Mouse (Mus musculus): ENCODE measurements around the gene Slc6a6. TPM values are rescaled to one million over a fixed set of nuclear protein-coding genes. Genes with fewer than 3 reads are reported as not detected.

Slc6a6 gene
- polyA plus RNA-seq, 1 experiment from 2014 or later, result 36.1 TPM

- no peak for ATAC-seq (ENCODE audit: insufficient number of reproducible peaks, low FRiP score, low TSS enrichment, low read depth)
Measured at GRCm38 (mm10) chr6:91742995-91743394, 59.1 kb downstream of the Slc6a6 start.

DNA sequence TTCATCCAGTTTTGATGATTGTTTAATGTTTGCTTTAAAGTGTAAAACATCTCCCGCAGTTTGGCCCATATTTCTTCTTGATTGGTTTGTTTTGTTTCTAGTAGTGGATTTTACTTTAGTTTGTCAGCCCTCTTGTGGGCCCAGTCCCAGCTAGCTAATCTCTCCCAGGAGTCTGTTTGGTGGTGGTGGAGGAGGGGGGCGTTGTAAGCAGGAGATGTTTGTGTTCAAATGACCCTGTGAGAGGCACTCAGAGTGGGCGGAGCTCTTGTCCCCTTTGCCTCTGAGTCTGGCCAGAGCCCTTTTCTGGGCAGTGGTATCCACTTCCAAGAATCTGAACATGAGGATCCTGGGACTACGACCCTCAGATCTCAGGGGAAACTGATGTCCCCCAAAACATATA is 60.0 kb downstream of the Slc6a6 start:
- Histone ChIP-seq H3K27me3 (ENCODE audit: control insufficient read depth, insufficient read depth, low read length) (no peaks in the 10 kb centered on the region), H3K9me3 (ENCODE audit: control insufficient read depth, low read length) (no peaks in the 10 kb centered on the region), H3K4me3 (ENCODE audit: low read depth, low read length) (no peak overlapping the region), H3K36me3 (ENCODE audit: control insufficient read depth, insufficient read depth, low read length) (peaks cover 10% of the 10 kb centered on the region), H3K9ac (ENCODE audit: low read length) (no peak overlapping the region), H3K27ac (replicated peaks; ENCODE audit: low read depth, low read length) (no peak overlapping the region), H3K4me2 (ENCODE audit: low read depth, severe bottlenecking) (no peak overlapping the region), H3K4me1 (ENCODE audit: control insufficient read depth, insufficient read depth, low read length) (no peaks in the 10 kb centered on the region)
- WGBS, result 50% methylated on average over 4 of the region's 4 CpGs
- ATAC-seq (ENCODE audit: insufficient number of reproducible peaks, low FRiP score, low TSS enrichment, low read depth) (no peak), DNase-seq (ENCODE audit: low spot score) (no peak)

More at GRCm38 (mm10) chr6:91742995-91743394, 59.1 kb downstream of the Slc6a6 start:
- no peak overlapping the region for H3K9ac ChIP-seq (ENCODE audit: low read length)
- peaks cover 7% of the 10 kb centered on the region; the same call in 1 of the 2 replicates for H3K36me3 ChIP-seq (ENCODE audit: control insufficient read depth, insufficient read depth, low read length)
- WGBS, result 89% methylated on average over 8 of the region's 8 CpGs
- H3K27ac ChIP-seq (replicated peaks; ENCODE audit: low read depth, low read length), result no peak overlapping the region
- H3K4me3 ChIP-seq (ENCODE audit: low read depth, low read length), result no peak overlapping the region
- no peaks in the 10 kb centered on the region for H3K9me3 ChIP-seq (ENCODE audit: control insufficient read depth, low read length)
- H3K27me3 ChIP-seq (ENCODE audit: control insufficient read depth, insufficient read depth, low read length), result no peaks in the 10 kb centered on the region
- DNase-seq (ENCODE audit: low spot score), result no peak
- H3K4me2 ChIP-seq (ENCODE audit: low read depth, severe bottlenecking), result no peak overlapping the region
- no peaks in the 10 kb centered on the region for H3K4me1 ChIP-seq (ENCODE audit: control insufficient read depth, insufficient read depth, low read length)

GRCm38 (mm10) chr6:91745246-91745645 is 61.4 kb downstream of the Slc6a6 start:
- H3K4me2 ChIP-seq (ENCODE audit: low read depth, severe bottlenecking), result no peak overlapping the region
- H3K27ac ChIP-seq (replicated peaks; ENCODE audit: low read depth, low read length), result no peak overlapping the region
- 97% methylated on average over 3 of the region's 3 CpGs for WGBS
- no peaks in the 10 kb centered on the region for H3K27me3 ChIP-seq (ENCODE audit: control insufficient read depth, insufficient read depth, low read length)
- DNase-seq (ENCODE audit: low spot score) (no peak), ATAC-seq (ENCODE audit: insufficient number of reproducible peaks, low FRiP score, low TSS enrichment, low read depth) (no peak)
- H3K4me3 ChIP-seq (ENCODE audit: low read depth, low read length), result no peak overlapping the region
- peaks cover 13% of the 10 kb centered on the region for H3K36me3 ChIP-seq (ENCODE audit: control insufficient read depth, insufficient read depth, low read length)
- no peaks in the 10 kb centered on the region for H3K9me3 ChIP-seq (ENCODE audit: control insufficient read depth, low read length)
- no peak overlapping the region for H3K9ac ChIP-seq (ENCODE audit: low read length)
- H3K4me1 ChIP-seq (ENCODE audit: control insufficient read depth, insufficient read depth, low read length), result no peaks in the 10 kb centered on the region

GRCm38 (mm10) chr6:91745947-91746582 is 62.2 kb downstream of the Slc6a6 start:
- DNase-seq (ENCODE audit: low spot score), result no peak
- H3K4me2 ChIP-seq (ENCODE audit: low read depth, severe bottlenecking), result no peak overlapping the region
- 64% methylated on average over 7 of the region's 7 CpGs for WGBS
- no peak overlapping the region for H3K9ac ChIP-seq (ENCODE audit: low read length)
- no peak overlapping the region for H3K27ac ChIP-seq (replicated peaks; ENCODE audit: low read depth, low read length)
- peaks cover 16% of the 10 kb centered on the region for H3K36me3 ChIP-seq (ENCODE audit: control insufficient read depth, insufficient read depth, low read length)
- no peaks in the 10 kb centered on the region for H3K4me1 ChIP-seq (ENCODE audit: control insufficient read depth, insufficient read depth, low read length)
- H3K4me3 ChIP-seq (ENCODE audit: low read depth, low read length), result no peak overlapping the region
- no peaks in the 10 kb centered on the region for H3K9me3 ChIP-seq (ENCODE audit: control insufficient read depth, low read length)
- no peak for ATAC-seq (ENCODE audit: insufficient number of reproducible peaks, low FRiP score, low TSS enrichment, low read depth)
- no peaks in the 10 kb centered on the region for H3K27me3 ChIP-seq (ENCODE audit: control insufficient read depth, insufficient read depth, low read length)

- Histone ChIP-seq H3K9ac (ENCODE audit: low read length) (no peak overlapping the region), H3K4me2 (ENCODE audit: low read depth, severe bottlenecking) (no peak overlapping the region), H3K4me1 (ENCODE audit: control insufficient read depth, insufficient read depth, low read length) (no peaks in the 10 kb centered on the region), H3K4me3 (ENCODE audit: low read depth, low read length) (no peak overlapping the region), H3K27ac (replicated peaks; ENCODE audit: low read depth, low read length) (no peak overlapping the region), H3K27me3 (ENCODE audit: control insufficient read depth, insufficient read depth, low read length) (no peaks in the 10 kb centered on the region), H3K9me3 (ENCODE audit: control insufficient read depth, low read length) (no peaks in the 10 kb centered on the region), H3K36me3 (ENCODE audit: control insufficient read depth, insufficient read depth, low read length) (peaks cover 16% of the 10 kb centered on the region)
- 92% methylated on average over 5 of the region's 5 CpGs for WGBS
- DNase-seq (ENCODE audit: low spot score) (no peak), ATAC-seq (ENCODE audit: insufficient number of reproducible peaks, low FRiP score, low TSS enrichment, low read depth) (no peak)
Measured at GRCm38 (mm10) chr6:91746776-91747175, 62.9 kb downstream of the Slc6a6 start.

- Histone ChIP-seq H3K4me3 (ENCODE audit: low read depth, low read length) (no peak overlapping the region), H3K9me3 (ENCODE audit: control insufficient read depth, low read length) (no peaks in the 10 kb centered on the region), H3K27me3 (ENCODE audit: control insufficient read depth, insufficient read depth, low read length) (no peaks in the 10 kb centered on the region), H3K9ac (ENCODE audit: low read length) (no peak overlapping the region), H3K4me1 (ENCODE audit: control insufficient read depth, insufficient read depth, low read length) (no peaks in the 10 kb centered on the region), H3K36me3 (ENCODE audit: control insufficient read depth, insufficient read depth, low read length) (peaks cover 16% of the 10 kb centered on the region), H3K27ac (replicated peaks; ENCODE audit: low read depth, low read length) (no peak overlapping the region), H3K4me2 (ENCODE audit: low read depth, severe bottlenecking) (no peak overlapping the region)
- ATAC-seq (ENCODE audit: insufficient number of reproducible peaks, low FRiP score, low TSS enrichment, low read depth), result no peak
- DNase-seq (ENCODE audit: low spot score), result no peak
- 69% methylated on average over 3 of the region's 3 CpGs for WGBS
Measured at GRCm38 (mm10) chr6:91750976-91751375, 67.1 kb downstream of the Slc6a6 start.

DNA sequence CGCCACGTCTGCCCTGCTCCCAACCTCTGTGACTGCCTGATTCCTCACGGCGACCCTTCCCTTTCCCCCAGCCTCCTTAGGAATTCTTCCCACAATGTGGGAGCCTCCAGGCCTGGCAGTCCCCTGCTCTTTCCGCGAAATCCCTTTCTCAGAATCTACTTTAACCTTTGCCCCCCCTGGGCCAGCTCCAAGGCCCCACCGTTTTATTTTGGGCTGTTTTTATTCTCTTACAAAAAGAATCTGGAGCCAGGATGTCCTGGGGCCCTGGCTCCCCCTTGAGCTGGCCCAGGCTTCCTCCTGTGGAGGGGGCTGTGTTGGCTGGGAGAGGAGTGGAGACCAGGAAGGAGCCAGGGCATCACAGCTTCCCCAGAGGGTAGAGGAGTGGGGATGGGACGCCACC is 69.0 kb downstream of the Slc6a6 start:
- Histone ChIP-seq H3K27me3 (ENCODE audit: control insufficient read depth, insufficient read depth, low read length) (no peaks in the 10 kb centered on the region), H3K4me1 (ENCODE audit: control insufficient read depth, insufficient read depth, low read length) (no peaks in the 10 kb centered on the region), H3K9ac (ENCODE audit: low read length) (no peak overlapping the region), H3K4me3 (ENCODE audit: low read depth, low read length) (no peak overlapping the region), H3K36me3 (ENCODE audit: control insufficient read depth, insufficient read depth, low read length) (peaks cover 14% of the 10 kb centered on the region), H3K4me2 (ENCODE audit: low read depth, severe bottlenecking) (no peak overlapping the region), H3K9me3 (ENCODE audit: control insufficient read depth, low read length) (no peaks in the 10 kb centered on the region), H3K27ac (replicated peaks; ENCODE audit: low read depth, low read length) (no peak overlapping the region)
- DNase-seq (ENCODE audit: low spot score) (no peak), ATAC-seq (ENCODE audit: insufficient number of reproducible peaks, low FRiP score, low TSS enrichment, low read depth) (no peak)
- WGBS, result 77% methylated on average over 8 of the region's 8 CpGs

- Histone ChIP-seq H3K27me3 (ENCODE audit: control insufficient read depth, insufficient read depth, low read length) (no peaks in the 10 kb centered on the region), H3K27ac (replicated peaks; ENCODE audit: low read depth, low read length) (no peak overlapping the region), H3K4me1 (ENCODE audit: control insufficient read depth, insufficient read depth, low read length) (no peaks in the 10 kb centered on the region), H3K36me3 (ENCODE audit: control insufficient read depth, insufficient read depth, low read length) (peaks cover 7% of the 10 kb centered on the region), H3K9ac (ENCODE audit: low read length) (no peak overlapping the region), H3K4me2 (ENCODE audit: low read depth, severe bottlenecking) (no peak overlapping the region), H3K4me3 (ENCODE audit: low read depth, low read length) (no peak overlapping the region), H3K9me3 (ENCODE audit: control insufficient read depth, low read length) (no peaks in the 10 kb centered on the region)
- 86% methylated on average over 6 of the region's 6 CpGs for WGBS
- DNase-seq (ENCODE audit: low spot score) (no peak), ATAC-seq (ENCODE audit: insufficient number of reproducible peaks, low FRiP score, low TSS enrichment, low read depth) (no peak)
Measured at GRCm38 (mm10) chr6:91754098-91754497, 70.2 kb downstream of the Slc6a6 start.

GRCm38 (mm10) chr6:91754845-91755244 is 71.0 kb downstream of the Slc6a6 start:
- Histone ChIP-seq H3K9ac (ENCODE audit: low read length) (no peak overlapping the region), H3K36me3 (ENCODE audit: control insufficient read depth, insufficient read depth, low read length) (peaks cover 5% of the 10 kb centered on the region; the same call in 1 of the 2 replicates), H3K9me3 (ENCODE audit: control insufficient read depth, low read length) (no peaks in the 10 kb centered on the region), H3K4me2 (ENCODE audit: low read depth, severe bottlenecking) (no peak overlapping the region), H3K4me3 (ENCODE audit: low read depth, low read length) (no peak overlapping the region), H3K4me1 (ENCODE audit: control insufficient read depth, insufficient read depth, low read length) (no peaks in the 10 kb centered on the region), H3K27ac (replicated peaks; ENCODE audit: low read depth, low read length) (no peak overlapping the region), H3K27me3 (ENCODE audit: control insufficient read depth, insufficient read depth, low read length) (no peaks in the 10 kb centered on the region)
- no peak for ATAC-seq (ENCODE audit: insufficient number of reproducible peaks, low FRiP score, low TSS enrichment, low read depth)
- 90% methylated on average over 12 of the region's 12 CpGs for WGBS
- no peak for DNase-seq (ENCODE audit: low spot score)
